In genomic region chr9:41328480-41328879, GRCm38 (mm10) we compare ENCODE assay signal across 9 mouse cellular contexts.
DNase-seq lines count a peak whose midpoint lies in the region; ATAC-seq and TF ChIP-seq lines count a peak whose summit lies in the region.
"Had no signal": no experiment of that assay in that cellular context is flagged by ENCODE, and none has a peak within 500 bp of the region (broad histone marks: within the 10 kb centered on the region; RNA-seq: fewer than 3 reads in every experiment).

No protein-coding gene starts in this region.

- peak overlapping the region; percentile 18 for H3K4me3 ChIP-seq in intestine, embryonic 14.5 days (ENCODE audit: low read depth, low read length)
- no peak overlapping the region for H3K4me3 ChIP-seq in intestine, postnatal 0 days (ENCODE audit: low read depth, low read length)
- peak overlapping the region; percentile 12; the same call in 1 of the 2 replicates for H3K4me3 ChIP-seq in embryonic facial prominence, embryonic 15.5 days (replicated peaks)
- peak overlapping the region; percentile 23 for H3K4me3 ChIP-seq in hindbrain, embryonic 15.5 days
- H3K4me3 ChIP-seq in neural tube, embryonic 13.5 days = peak overlapping the region; percentile 34
- H3K4me3 ChIP-seq: left cerebral cortex, adult 2 months had no signal

- peak overlapping the region; percentile 47 for H3K4me2 ChIP-seq in intestine, embryonic 14.5 days (ENCODE audit: low read length)
- H3K4me2 ChIP-seq in intestine, postnatal 0 days (replicated peaks; ENCODE audit: low read depth) = no peak overlapping the region
- H3K4me2 ChIP-seq in embryonic facial prominence, embryonic 15.5 days (replicated peaks) = peak overlapping the region; percentile 25
- peak overlapping the region; percentile 45 for H3K4me2 ChIP-seq in hindbrain, embryonic 15.5 days
- H3K4me2 ChIP-seq in neural tube, embryonic 13.5 days = peak overlapping the region; percentile 54

- no peaks in the 10 kb centered on the region for H3K36me3 ChIP-seq in intestine, embryonic 14.5 days (ENCODE audit: control insufficient read depth, insufficient read depth, low read length)
- no peaks in the 10 kb centered on the region for H3K36me3 ChIP-seq in intestine, postnatal 0 days (ENCODE audit: control insufficient read depth, insufficient read depth)
- H3K36me3 ChIP-seq in embryonic facial prominence, embryonic 15.5 days = no peaks in the 10 kb centered on the region
- no peaks in the 10 kb centered on the region for H3K36me3 ChIP-seq in hindbrain, embryonic 15.5 days
- no peaks in the 10 kb centered on the region for H3K36me3 ChIP-seq in neural tube, embryonic 13.5 days

- DNase-seq in intestine, embryonic 14.5 days (ENCODE audit: low spot score) = no peak
- no peak for DNase-seq in right cerebral cortex, adult 2 months (ENCODE audit: low spot score in 2 of 2)
- no peak for DNase-seq in left cerebral cortex, adult 11 months (ENCODE audit: low spot score)
- DNase-seq in testis, postnatal 14 days (ENCODE audit: low spot score) = no peak

- 0 out of 2 replicates have a peak overlapping the region, but pooled peaks have one; percentile 22 for H3K27ac ChIP-seq in intestine, embryonic 14.5 days (ENCODE audit: low read depth)
- H3K27ac ChIP-seq in intestine, postnatal 0 days (ENCODE audit: low read depth, low read length) = no peak overlapping the region
- peak overlapping the region; percentile 45; the same call in 1 of the 2 replicates for H3K27ac ChIP-seq in embryonic facial prominence, embryonic 15.5 days (replicated peaks)
- H3K27ac ChIP-seq in hindbrain, embryonic 15.5 days (replicated peaks) = peak overlapping the region; percentile 43
- peak overlapping the region; percentile 86 for H3K27ac ChIP-seq in neural tube, embryonic 13.5 days (replicated peaks)
- H3K27ac ChIP-seq: left cerebral cortex, adult 2 months had no signal

- WGBS in intestine, embryonic 14.5 days = 24% methylated on average over 5 of the region's 5 CpGs
- WGBS in intestine, postnatal 0 days = 42% methylated on average over 5 of the region's 5 CpGs
- 47% methylated on average over 5 of the region's 5 CpGs for WGBS in embryonic facial prominence, embryonic 15.5 days
- 8% methylated on average over 5 of the region's 5 CpGs for WGBS in hindbrain, embryonic 15.5 days
- WGBS in neural tube, embryonic 13.5 days = 6% methylated on average over 5 of the region's 5 CpGs

- 0 out of 2 replicates have a peak overlapping the region, but pooled peaks have one; percentile 17 for H3K9ac ChIP-seq in intestine, embryonic 14.5 days (ENCODE audit: low read length)
- no peak overlapping the region for H3K9ac ChIP-seq in intestine, postnatal 0 days (ENCODE audit: low read depth, low read length)
- no peak overlapping the region for H3K9ac ChIP-seq in embryonic facial prominence, embryonic 15.5 days
- H3K9ac ChIP-seq in hindbrain, embryonic 15.5 days = peak overlapping the region; percentile 33
- H3K9ac ChIP-seq in neural tube, embryonic 13.5 days = peak overlapping the region; percentile 65

- TF ChIP-seq CTCF in intestine, postnatal 0 days (IDR thresholded peaks at IDR 0.05; ENCODE audit: low read depth) = no peak

- H3K4me1 ChIP-seq in intestine, embryonic 14.5 days (replicated peaks; ENCODE audit: control insufficient read depth, insufficient read depth, low read length) = peaks cover 9% of the 10 kb centered on the region; the same call in 1 of the 2 replicates
- no peaks in the 10 kb centered on the region for H3K4me1 ChIP-seq in intestine, postnatal 0 days (replicated peaks; ENCODE audit: control insufficient read depth, insufficient read depth, low read length)
- H3K4me1 ChIP-seq in embryonic facial prominence, embryonic 15.5 days = peaks cover 26% of the 10 kb centered on the region
- H3K4me1 ChIP-seq in hindbrain, embryonic 15.5 days (replicated peaks) = peaks cover 37% of the 10 kb centered on the region
- H3K4me1 ChIP-seq in neural tube, embryonic 13.5 days (replicated peaks) = peaks cover 47% of the 10 kb centered on the region

- no peaks in the 10 kb centered on the region for H3K27me3 ChIP-seq in intestine, embryonic 14.5 days (replicated peaks; ENCODE audit: control insufficient read depth, insufficient read depth, low read length)
- no peaks in the 10 kb centered on the region for H3K27me3 ChIP-seq in intestine, postnatal 0 days (replicated peaks; ENCODE audit: control insufficient read depth, insufficient read depth, low read length)
- no peaks in the 10 kb centered on the region for H3K27me3 ChIP-seq in embryonic facial prominence, embryonic 15.5 days
- H3K27me3 ChIP-seq in hindbrain, embryonic 15.5 days = no peaks in the 10 kb centered on the region
- no peaks in the 10 kb centered on the region for H3K27me3 ChIP-seq in neural tube, embryonic 13.5 days

- ATAC-seq in intestine, embryonic 14.5 days (replicated peaks; ENCODE audit: low FRiP score, low TSS enrichment, low read depth) = no peak
- ATAC-seq in intestine, postnatal 0 days = no peak
- ATAC-seq in embryonic facial prominence, embryonic 15.5 days (ENCODE audit: insufficient number of reproducible peaks, low FRiP score, low TSS enrichment, low read depth) = no peak
- no peak for ATAC-seq in hindbrain, embryonic 15.5 days (ENCODE audit: low FRiP score, low read depth)
- no peak for ATAC-seq in neural tube, embryonic 13.5 days (ENCODE audit: low read depth)

- no peaks in the 10 kb centered on the region for H3K9me3 ChIP-seq in intestine, embryonic 14.5 days (ENCODE audit: control insufficient read depth, low read length)
- H3K9me3 ChIP-seq in intestine, postnatal 0 days (ENCODE audit: control insufficient read depth) = no peaks in the 10 kb centered on the region
- no peaks in the 10 kb centered on the region for H3K9me3 ChIP-seq in embryonic facial prominence, embryonic 15.5 days (replicated peaks)
- H3K9me3 ChIP-seq in hindbrain, embryonic 15.5 days = no peaks in the 10 kb centered on the region
- H3K9me3 ChIP-seq in neural tube, embryonic 13.5 days = no peaks in the 10 kb centered on the region

Comparison
In these comparisons a context has a peak if more than half of its experiments do, and no peak if none do; other contexts are left out.
1. H3K9ac ChIP-seq: peak in intestine, embryonic 14.5 days (single experiment), hindbrain, embryonic 15.5 days (single experiment) and neural tube, embryonic 13.5 days (single experiment); none in intestine, postnatal 0 days (single experiment) and embryonic facial prominence, embryonic 15.5 days (single experiment).